Mouse (Mus musculus) intestine, postnatal 0 days (tissue): ENCODE data around the gene Znrd1. TPM values are rescaled to one million over a fixed set of nuclear protein-coding genes. Genes with fewer than 3 reads are reported as not detected.
A peak's percentile ranks its signal among the peaks of the same experiment; 100 is the strongest.

ENCODE experiments used
- ATAC-seq: fragments of 200-750 bp; cut with Nextera tagmentation; 2 replicates; pipeline ENCODE4 v1.8.0; 2017; ENCODE audit warnings: mild to moderate bottlenecking, moderate TSS enrichment, moderate library complexity
- H3K27ac ChIP-seq: fragments of 300-500 bp; sonication (generic); 2 replicates; pipeline ENCODE4 v1.5.1; 2014; ENCODE audit warnings: mild to moderate bottlenecking, low read depth, low read length, moderate library complexity
- H3K27me3 ChIP-seq: fragments of 300-500 bp; sonication (generic); replicated peaks from 2 replicates; pipeline ENCODE4 v1.6.1; 2014; ENCODE audit warnings: low read length, mixed read lengths; ENCODE audit not compliant: control insufficient read depth, insufficient read depth
- H3K36me3 ChIP-seq: fragments of 300-500 bp; sonication (generic); 2 replicates; pipeline ENCODE4 v1.6.1; 2014; ENCODE audit warnings: mild to moderate bottlenecking, moderate library complexity; ENCODE audit not compliant: control insufficient read depth, insufficient read depth
- H3K4me1 ChIP-seq: fragments of 300-500 bp; sonication (generic); replicated peaks from 2 replicates; pipeline ENCODE4 v1.6.1; 2014; ENCODE audit warnings: antibody characterized with exemption, low read length, mixed read lengths; ENCODE audit not compliant: control insufficient read depth, insufficient read depth
- H3K4me2 ChIP-seq: fragments of 300-500 bp; sonication (generic); replicated peaks from 2 replicates; pipeline ENCODE4 v1.6.1; 2014; ENCODE audit warnings: low read depth, mild to moderate bottlenecking, moderate library complexity
- H3K4me3 ChIP-seq: fragments of 300-500 bp; sonication (generic); 2 replicates; pipeline ENCODE4 v1.5.1; 2014; ENCODE audit warnings: low read depth, low read length
- H3K9ac ChIP-seq: fragments of 300-500 bp; sonication (generic); 2 replicates; pipeline ENCODE4 v1.6.1; 2014; ENCODE audit warnings: mild to moderate bottlenecking, low read depth, low read length
- H3K9me3 ChIP-seq: fragments of 300-500 bp; sonication (generic); 2 replicates; pipeline ENCODE4 v1.6.1; 2016; ENCODE audit warnings: mixed run types; ENCODE audit not compliant: control insufficient read depth
- CTCF ChIP-seq: sonication (generic); IDR thresholded peaks from 2 replicates; pipeline ENCODE4 v1.5.1; 2016; ENCODE audit warnings: low read depth, mild to moderate bottlenecking, control low read depth, antibody characterized with exemption, moderate library complexity
- WGBS: fragments of 180-500 bp; shearing (Covaris S2); extraction: QIAGEN DNeasy Blood & Tissue Kit; methylation state at CpG from one replicate; pipeline ENCODE4 v1.1.7; 2014; 5-methylcytosine and 5-hydroxymethylcytosine counted together
- polyA plus RNA-seq: library from polyadenylated mRNA; unstranded; fragments of >200 nt; fragmentation: Nextera tagmentation; extraction: Ambion mirVana; gene quantifications from 2 replicates; pipeline ENCODE4 v1.2.1, GENCODE M21; 2015

The Znrd1 gene
- polyA plus RNA-seq, 1 experiment from 2014 or later: 59.1 TPM

DNA sequence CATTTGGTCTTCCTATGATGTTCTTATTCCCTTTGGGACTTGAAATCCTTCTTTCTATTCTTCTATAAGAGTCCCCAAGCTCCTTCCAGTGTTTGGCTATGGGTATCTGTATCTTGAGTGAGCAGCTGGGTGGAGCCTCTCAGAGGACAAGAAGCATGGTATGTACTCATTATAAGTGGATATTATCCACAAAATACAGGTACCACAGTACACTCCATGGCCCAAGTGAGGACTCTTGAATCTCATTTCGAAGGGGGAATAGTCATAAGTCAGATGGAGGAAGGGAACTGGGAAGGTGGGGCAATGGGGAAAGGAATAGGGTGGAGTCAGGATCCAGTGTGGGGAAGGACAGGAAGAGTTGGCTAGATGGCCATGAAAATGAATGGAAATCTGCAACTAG lies 5.3 kb downstream of the Znrd1 start:
- Histone ChIP-seq H3K9me3 (no peaks in the 10 kb centered on the region), H3K4me3 (no peak overlapping the region), H3K4me2 (no peak overlapping the region), H3K36me3 (peaks cover 23% of the 10 kb centered on the region), H3K27ac (no peak overlapping the region), H3K4me1 (peaks cover 4% of the 10 kb centered on the region; the same call in 1 of the 2 replicates), H3K27me3 (no peaks in the 10 kb centered on the region), H3K9ac (no peak overlapping the region)
- TF ChIP-seq CTCF: no peak
- 97% methylated on average over 1 of the region's 1 CpGs for WGBS
- no peak for ATAC-seq

DNA sequence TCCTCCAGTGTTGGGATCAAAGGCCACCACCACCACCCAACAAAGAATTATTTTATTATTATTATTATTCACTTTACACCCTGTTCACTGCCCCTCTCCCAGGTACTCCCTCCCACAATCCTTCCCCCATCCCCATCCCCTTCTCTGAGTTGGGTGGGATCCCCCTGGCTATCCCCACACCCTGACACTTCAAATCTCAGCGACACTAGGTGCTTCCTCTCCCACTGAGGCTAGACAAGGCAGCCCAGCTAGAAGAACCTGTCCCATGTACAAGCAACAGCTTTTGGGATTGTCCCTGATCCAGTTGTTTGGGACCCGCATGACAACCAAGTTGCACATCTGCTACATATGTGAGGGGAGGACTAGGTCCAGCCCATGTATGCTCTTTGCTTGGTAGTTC lies 5.7 kb downstream of the Znrd1 start:
- Histone ChIP-seq H3K27me3 (no peaks in the 10 kb centered on the region), H3K4me1 (peaks cover 3% of the 10 kb centered on the region; the same call in 1 of the 2 replicates), H3K4me2 (no peak overlapping the region), H3K9me3 (no peaks in the 10 kb centered on the region), H3K36me3 (peaks cover 23% of the 10 kb centered on the region), H3K9ac (no peak overlapping the region), H3K27ac (no peak overlapping the region), H3K4me3 (no peak overlapping the region)
- TF ChIP-seq CTCF: no peak
- no peak for ATAC-seq
- WGBS: 88% methylated on average over 2 of the region's 2 CpGs

DNA sequence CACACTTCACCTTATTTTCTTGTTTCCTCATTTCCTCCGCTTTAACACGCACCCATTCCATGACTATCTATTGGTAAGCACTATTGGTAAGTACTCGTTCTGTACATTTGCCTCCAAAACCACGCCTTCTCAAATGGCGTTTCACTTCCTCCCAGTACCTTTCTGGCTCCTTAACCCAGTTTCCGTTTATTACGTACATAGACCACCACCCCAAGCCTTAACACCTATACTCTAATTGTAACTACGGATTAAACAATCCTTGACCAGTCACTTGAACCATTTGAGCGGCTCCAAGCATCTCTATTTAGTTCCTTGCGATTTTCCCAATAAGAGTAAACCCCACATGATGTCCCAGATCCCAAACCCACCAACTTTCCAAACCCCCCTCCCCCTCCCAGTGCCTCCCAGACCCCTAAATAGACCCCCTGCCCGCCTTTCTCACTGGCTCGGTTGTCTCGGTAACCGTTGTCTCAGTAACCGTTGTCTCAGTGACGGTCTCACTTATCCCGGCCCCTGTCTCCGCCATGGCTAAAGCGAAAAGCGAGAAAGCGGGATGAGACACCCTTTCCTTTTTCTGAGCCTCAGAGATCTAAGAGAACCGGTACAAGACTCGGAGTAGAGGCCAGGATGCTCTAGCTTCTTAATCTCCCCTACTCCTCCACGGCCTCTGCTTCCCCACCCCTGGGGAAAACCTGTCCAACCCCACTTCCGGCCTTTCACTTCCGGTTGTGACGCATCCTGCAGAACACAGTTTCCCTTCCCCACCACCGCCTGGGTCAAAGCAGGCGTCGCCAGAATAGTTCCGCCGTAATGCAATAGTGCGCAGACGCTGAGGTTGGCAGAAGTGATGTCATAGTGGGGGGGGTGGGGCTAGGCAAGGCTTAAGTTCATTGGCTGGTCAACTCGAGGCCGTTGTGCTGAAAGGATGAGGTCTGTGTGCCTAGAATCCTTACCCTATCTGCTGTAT lies 7.1 kb downstream of the Znrd1 start, which contains the start of gene Ppp1r11:
Gene Ppp1r11, minus strand, starts transcription at position 761 of the 967 bp plus-strand sequence.
- no peaks in the 10 kb centered on the region for H3K27me3 ChIP-seq
- peak; percentile 98 for ATAC-seq
- H3K9ac ChIP-seq: peak within 1 kb of the TSS; percentile 61
- 2% methylated on average over 36 of the region's 36 CpGs for WGBS
- peak within 1 kb of the TSS; percentile 76 for H3K4me3 ChIP-seq
- H3K36me3 ChIP-seq: peaks cover 23% of the 10 kb centered on the region
- no peaks in the 10 kb centered on the region for H3K4me1 ChIP-seq
- peak within 1 kb of the TSS; percentile 70; the same call in 1 of the 2 replicates for H3K27ac ChIP-seq
- no peaks in the 10 kb centered on the region for H3K9me3 ChIP-seq
- peak within 1 kb of the TSS; percentile 71 for H3K4me2 ChIP-seq
- TF ChIP-seq CTCF: 0 out of 2 replicates have a peak, but pooled peaks have one; percentile 7

DNA sequence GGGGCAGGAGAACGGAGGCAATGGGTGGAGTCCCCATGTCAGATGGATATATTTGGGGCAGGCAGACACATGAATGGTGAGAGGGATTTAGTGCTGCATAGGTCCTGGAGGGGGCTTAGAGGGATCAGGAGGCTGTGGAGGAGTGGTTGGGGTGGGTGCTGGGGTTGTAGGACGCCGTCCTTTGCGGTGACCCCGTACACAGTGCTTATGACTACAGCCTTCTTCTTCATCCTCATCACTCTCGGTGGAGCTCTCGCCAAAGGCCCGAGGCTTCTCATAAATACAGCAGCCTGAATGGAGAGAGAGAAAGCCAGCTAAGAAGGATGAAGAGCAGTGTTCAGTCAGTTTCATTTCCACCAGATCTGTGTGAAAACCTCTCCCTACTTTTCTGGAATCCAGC lies 9.1 kb downstream of the Znrd1 start:
- no peak for TF ChIP-seq CTCF
- Histone ChIP-seq H3K4me1 (no peaks in the 10 kb centered on the region), H3K36me3 (peaks cover 17% of the 10 kb centered on the region), H3K9me3 (no peaks in the 10 kb centered on the region), H3K27me3 (0 out of 2 replicates have a peak, but pooled peaks cover 14% of the 10 kb centered on the region), H3K9ac (no peak overlapping the region), H3K4me3 (no peak overlapping the region), H3K4me2 (no peak overlapping the region), H3K27ac (peak overlapping the region; percentile 35; the same call in 1 of the 2 replicates)
- no peak for ATAC-seq
- 91% methylated on average over 8 of the region's 8 CpGs for WGBS

DNA sequence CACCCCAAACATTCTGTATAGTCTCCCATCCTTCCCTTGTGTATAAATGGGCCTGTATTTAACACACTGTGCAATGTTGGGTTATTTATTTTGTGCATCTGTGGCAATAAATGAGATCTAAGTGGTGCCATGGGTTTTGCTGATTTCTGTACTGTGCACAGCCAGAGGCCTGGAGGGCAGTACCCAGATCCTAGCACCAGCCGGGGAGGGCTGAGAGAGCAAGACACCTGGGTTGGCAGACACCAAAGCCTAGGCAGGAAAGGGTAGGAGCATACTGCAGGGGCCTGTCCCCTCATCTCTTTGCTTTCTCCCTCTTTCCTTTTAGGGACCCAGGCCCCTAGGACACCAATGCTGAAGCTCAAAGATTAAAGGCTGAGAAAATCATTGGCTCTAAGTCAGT lies 10.1 kb downstream of the Znrd1 start:
- no peaks in the 10 kb centered on the region for H3K9me3 ChIP-seq
- TF ChIP-seq CTCF: no peak
- H3K4me2 ChIP-seq: no peak overlapping the region
- H3K27me3 ChIP-seq: peaks cover 24% of the 10 kb centered on the region
- peaks cover 12% of the 10 kb centered on the region; the same call in 1 of the 2 replicates for H3K36me3 ChIP-seq
- H3K27ac ChIP-seq: no peak overlapping the region
- no peak for ATAC-seq
- no peaks in the 10 kb centered on the region for H3K4me1 ChIP-seq
- H3K9ac ChIP-seq: no peak overlapping the region
- H3K4me3 ChIP-seq: no peak overlapping the region
- 71% methylated on average over 1 of the region's 1 CpGs for WGBS

DNA sequence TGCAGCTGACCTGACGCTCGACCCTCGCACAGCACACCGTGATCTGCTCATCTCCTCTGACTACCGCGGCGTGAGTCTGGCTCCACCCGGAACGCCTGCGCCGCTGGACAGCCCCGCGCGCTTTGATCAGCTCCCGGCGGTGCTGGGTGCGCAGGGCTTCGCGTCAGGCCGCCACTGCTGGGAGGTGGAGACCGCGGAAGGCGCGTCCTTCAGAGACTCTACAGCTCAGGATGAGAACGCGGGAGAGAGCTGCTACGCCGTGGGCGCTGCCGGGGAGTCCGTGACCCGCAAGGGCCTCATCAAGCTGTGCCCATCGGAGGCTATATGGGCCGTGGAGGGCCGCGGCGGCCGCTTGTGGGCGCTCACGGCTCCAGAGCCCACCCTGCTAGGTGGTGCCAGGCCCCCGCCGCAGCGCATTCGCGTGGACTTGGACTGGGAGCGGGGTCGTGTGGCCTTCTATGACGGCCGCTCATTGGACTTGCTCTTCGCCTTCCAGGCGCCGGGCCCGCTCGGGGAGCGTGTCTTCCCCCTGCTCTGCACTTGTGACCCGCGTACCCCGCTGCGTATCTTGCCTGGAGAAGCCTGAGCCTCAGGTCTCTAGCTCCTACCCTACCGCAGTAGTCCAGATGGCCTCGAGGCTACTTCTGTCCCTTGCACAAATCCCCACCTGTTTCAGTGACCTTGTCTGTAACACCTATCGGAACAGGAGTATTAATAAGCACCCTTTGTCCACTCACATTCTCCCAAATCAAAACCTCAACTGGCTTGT lies 11.1 kb downstream of the Znrd1 start:
- peak; percentile 60 for TF ChIP-seq CTCF
- Histone ChIP-seq H3K36me3 (peaks cover 11% of the 10 kb centered on the region; the same call in 1 of the 2 replicates), H3K4me3 (peak overlapping the region; percentile 47), H3K9ac (peak overlapping the region; percentile 51), H3K27ac (peak overlapping the region; percentile 7; the same call in 1 of the 2 replicates), H3K4me2 (peak overlapping the region; percentile 88), H3K9me3 (no peaks in the 10 kb centered on the region), H3K4me1 (no peaks in the 10 kb centered on the region; the same call in 1 of the 2 replicates), H3K27me3 (peaks cover 34% of the 10 kb centered on the region)
- ATAC-seq: no peak
- 2% methylated on average over 58 of the region's 62 CpGs for WGBS
